Mouse (Mus musculus) olfactory bulb, adult 2 months (tissue): ENCODE results near the gene Kdsr.

ENCODE experiments used
- CTCF ChIP-seq: fragments of 200-500 bp; IDR thresholded peaks from 2 replicates; pipeline ENCODE4 v1.5.1; 2012; ENCODE audit warnings: low read depth, mild to moderate bottlenecking, low read length, moderate library complexity; ENCODE audit not compliant: insufficient read depth
- POLR2A ChIP-seq: fragments of 200-500 bp; IDR thresholded peaks from 2 replicates; pipeline ENCODE4 v1.6.1; 2012; ENCODE audit warnings: mild to moderate bottlenecking, low read depth, low read length, moderate library complexity; ENCODE audit not compliant: insufficient read depth

- TF ChIP-seq CTCF, result no peak
- TF ChIP-seq POLR2A, result no peak
These were observed 73.8 kb downstream of the Kdsr start for GRCm38 (mm10) chr1:106685702-106686101.
